Mouse (Mus musculus): ENCODE data around the gene Tnfaip3. TPM values are rescaled to one million over a fixed set of nuclear protein-coding genes. Genes with fewer than 3 reads are reported as not detected.

Gene Tnfaip3
- polyA plus RNA-seq, 1 experiment = 9.9 TPM

DNA sequence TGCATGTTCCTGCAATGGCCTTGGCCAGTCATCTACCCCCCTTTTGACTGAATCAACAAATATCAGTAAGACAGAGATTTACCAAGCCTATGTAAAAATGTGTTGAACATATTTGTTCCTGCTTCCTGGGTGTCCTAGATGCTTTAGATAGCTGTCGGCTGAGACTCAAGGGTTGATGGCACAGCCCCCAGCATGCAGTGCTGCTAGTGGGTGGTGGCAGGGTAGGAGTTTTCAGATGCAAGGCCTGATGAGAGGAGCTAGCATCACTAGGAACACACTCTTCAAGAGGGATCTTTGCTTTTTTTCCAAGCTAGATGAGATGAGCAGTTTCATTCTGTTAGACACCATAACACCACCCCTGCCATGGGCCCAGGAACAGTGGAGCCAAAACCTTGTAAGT lies 6.8 kb upstream of the Tnfaip3 start:
- DNase-seq (ENCODE audit: low read depth, low spot score) = no peak
- 86% methylated on average over 1 of the region's 1 CpGs for WGBS

DNA sequence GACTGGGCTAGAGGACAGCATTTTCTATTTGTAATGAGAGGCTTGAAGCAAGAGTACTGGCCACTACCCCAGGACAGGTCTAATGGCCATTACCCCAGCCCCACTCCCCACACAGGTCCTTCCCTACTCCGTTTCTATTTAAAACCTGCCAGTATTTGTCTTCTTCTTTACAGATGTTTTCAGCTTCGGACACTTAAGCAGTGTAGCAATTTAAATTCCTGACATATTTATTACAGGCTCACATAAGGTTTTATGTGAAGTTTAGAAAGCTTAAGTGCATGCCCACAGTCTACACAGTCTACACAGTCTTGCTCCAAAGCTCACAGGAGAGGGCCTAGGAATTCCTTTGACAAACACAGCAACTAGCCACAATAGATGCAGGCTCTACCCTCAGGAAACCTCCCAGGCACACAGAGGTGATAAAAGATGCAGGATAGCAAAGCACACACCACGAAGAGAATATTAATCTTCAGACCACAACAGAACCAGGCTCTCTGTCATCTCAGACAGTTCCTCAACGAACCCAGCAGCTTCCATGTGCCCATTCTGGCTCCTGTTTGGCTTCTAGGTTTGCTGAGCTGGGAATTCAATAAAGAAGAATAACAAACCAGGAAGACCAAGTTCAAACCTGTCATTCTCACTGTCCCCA lies 1.5 kb upstream of the Tnfaip3 start:
- 55% methylated on average over 4 of the region's 4 CpGs for WGBS
- no peak for DNase-seq (ENCODE audit: low read depth, low spot score)

DNA sequence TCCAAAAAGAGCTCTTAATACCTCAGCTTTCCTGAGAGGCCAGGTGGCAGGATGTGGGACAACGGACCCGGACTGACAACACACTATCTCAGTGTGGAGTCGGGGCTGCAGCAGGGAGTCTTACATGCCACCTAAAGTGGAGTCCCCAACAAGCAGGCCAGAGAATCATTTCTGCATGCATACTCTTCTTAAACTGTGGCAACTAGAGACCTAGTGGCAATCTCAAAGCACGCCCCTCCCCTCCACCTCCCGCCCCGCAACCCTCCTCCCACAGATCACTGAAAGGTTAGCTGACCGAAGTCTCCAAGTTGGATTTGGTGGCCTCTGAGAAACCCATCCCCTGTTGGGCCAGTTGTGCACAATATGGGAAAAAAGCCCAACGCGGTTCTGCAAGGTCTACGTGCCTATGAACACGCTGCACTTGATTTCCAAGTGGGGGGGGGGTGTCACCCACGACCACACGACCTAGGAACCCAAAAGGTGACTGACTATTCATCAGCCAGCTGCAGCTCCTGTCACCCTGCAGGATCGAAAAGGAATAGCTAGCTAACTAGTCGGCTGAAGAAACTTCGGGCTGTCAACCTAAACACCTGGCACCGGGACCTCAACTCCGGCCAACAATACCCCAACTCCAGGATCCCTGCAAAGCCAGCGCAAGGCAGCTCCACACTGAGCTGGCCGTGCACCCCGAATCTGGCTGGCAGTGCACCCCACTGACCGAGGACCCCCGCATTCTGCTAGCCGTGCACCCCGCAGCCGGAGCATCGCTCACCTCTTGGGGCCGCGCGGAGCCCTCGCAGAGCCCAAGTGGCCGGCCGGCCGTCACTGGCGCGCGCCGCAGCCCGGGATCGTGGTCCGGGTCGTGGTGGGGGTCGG lies 838 bp downstream of the Tnfaip3 start:
- WGBS = under 1% methylated on average over 43 of the region's 43 CpGs
- no peak for DNase-seq (ENCODE audit: low read depth, low spot score)

- DNase-seq (ENCODE audit: low read depth, low spot score) = no peak
- WGBS = 78% methylated on average over 3 of the region's 3 CpGs
These were observed 2.1 kb downstream of the Tnfaip3 start for GRCm38 (mm10) chr10:19013351-19013750.

DNA sequence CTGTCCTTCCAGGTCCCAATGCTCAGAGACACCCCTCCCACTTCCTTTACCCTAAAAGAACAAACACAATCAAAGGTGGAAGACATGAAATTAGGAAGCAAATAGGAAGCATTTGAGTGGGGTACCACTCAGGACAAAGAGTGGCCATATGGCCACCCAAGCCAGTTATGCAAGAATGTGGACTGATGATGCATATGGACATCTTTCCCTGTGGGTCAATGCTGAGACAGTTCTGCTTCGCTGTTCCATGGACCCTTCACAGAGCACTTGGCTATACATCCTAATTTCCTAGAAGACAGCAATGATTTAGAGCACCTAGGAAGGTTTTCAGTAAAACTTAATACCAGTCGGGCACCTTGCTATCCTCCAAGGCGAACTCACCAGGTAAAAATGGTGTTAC lies 2.8 kb downstream of the Tnfaip3 start:
- WGBS = 93% methylated on average over 3 of the region's 3 CpGs

DNA sequence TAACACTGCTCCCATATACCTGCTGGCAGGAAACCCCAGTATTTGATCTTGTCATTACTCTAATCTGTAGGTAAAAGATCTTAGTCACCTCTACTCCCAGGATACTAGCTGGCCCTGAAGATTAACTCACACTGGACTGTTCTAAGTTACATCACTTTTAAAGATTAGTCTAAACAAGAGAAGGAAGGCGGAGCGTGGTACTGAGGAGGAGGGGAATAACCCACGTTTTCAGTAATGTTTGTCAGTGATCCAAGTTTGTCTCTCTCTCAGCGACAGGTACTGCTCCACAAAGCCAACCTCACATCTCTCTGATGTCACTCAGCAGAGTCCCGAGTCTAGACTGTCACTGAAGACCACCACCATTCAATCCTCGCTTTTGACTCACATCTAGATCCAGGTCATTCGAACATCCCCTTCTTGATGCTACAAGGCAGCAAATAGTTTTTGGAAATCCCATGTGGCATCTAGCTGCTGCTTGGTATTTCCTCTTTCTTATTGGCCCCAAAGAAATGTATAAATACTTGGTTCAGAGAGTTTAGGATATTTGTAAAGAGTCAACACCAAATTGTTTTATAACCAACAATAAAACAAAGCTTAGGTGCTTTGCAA lies 3.5 kb downstream of the Tnfaip3 start:
- no peak for DNase-seq (ENCODE audit: low read depth, low spot score)

More for the DNA sequence above, 2.8 kb downstream of the Tnfaip3 start:
- DNase-seq (ENCODE audit: low read depth, low spot score) = no peak

DNA sequence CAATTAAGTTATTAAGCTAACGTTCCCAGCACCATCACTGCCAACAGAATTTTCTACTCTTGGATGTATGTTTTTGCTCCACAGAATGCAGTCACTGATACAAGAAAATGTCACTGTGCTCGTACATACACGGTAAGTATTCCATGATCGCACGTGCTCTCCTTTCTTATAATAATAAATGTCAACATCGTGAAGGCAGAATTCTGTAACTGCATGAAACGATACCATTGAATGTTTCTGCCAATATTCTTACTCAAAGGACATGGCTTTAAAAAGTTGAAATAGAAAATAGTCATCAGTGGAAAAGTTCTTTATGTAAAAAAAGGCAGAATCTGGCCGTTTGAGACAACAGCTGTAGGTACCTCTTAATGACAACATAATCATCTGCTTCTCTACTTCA lies 5.0 kb downstream of the Tnfaip3 start:
- WGBS = 86% methylated on average over 8 of the region's 8 CpGs
- DNase-seq (ENCODE audit: low read depth, low spot score) = no peak

More for the DNA sequence above, 3.5 kb downstream of the Tnfaip3 start:
- 47% methylated on average over 7 of the region's 7 CpGs for WGBS

DNA sequence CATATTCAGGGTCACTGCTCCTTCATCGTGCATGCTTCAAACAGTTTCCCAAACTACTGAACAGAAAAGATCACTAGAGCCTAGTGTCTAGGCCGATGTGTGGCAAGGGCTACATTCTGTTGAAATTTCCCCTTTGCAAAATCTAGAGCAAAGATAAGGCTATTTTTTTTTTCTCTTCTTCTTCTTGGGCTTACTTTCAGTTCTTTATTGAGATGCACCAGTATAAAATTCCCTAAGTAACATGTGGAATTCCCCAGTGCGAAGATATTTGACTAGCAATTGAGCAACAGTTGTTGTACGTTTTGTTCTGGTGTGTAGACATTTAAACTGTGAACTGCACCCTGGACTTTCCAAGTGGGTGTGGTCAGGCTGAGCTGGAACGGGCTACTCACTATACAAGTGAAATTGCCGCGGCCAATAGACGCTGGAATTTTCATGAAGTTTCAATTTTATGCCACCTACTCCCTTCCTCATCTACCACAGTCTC lies 6.2 kb downstream of the Tnfaip3 start:
- 3% methylated on average over 8 of the region's 8 CpGs for WGBS
- peak; percentile 72 for DNase-seq (ENCODE audit: low read depth, low spot score)

DNA sequence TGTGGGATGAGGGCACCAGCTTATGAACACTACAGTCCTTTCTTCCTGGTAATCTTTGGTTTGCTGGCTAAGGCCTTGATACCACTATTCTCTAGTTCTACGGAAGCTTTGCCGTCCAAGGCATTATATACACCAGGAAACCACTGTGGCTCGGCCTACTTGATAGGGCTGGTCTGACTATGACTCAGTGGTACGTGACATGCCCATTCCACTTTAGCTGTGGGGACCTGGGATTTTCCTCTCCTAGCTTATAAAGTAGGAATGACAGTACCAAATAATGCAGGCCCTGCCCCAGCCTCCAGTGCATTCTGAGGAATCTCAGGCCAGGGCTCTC lies 6.9 kb downstream of the Tnfaip3 start:
- peak; percentile 47 for DNase-seq (ENCODE audit: low read depth, low spot score)
- WGBS = 33% methylated on average over 4 of the region's 4 CpGs

DNA sequence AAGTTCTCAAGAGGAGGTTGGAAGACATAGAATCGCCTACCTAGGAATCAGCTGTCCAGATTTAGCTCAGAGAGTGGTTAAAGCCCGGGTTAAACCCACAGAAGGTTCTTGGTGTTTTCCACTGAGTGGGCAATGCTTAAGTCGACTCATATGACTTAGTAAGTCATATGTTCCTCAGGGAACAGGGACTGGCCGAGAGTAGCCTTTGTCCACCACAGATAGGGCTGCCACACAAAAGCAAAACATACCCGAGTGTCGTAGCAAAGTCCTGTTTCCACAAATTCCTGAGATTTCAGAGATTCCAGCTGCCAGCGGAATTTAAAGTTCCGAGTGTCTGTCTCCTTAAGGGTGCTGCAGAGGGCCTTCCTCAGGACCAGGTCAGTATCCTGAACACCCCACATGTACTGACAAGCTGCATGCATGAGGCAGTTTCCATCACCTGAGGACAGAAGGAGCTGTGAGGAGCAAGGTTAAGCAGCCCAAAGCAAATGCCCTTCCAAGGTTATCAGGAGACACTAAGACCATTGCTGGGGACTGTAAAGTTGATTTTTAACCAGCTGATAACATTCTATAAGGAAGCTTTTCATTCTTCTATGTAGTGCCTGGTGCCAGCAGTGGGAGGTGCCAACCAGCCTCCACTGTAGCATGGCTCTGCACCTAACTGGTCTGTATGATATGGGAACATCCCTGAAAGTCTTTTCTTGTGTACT lies 7.4 kb downstream of the Tnfaip3 start:
- WGBS = 33% methylated on average over 8 of the region's 8 CpGs
- DNase-seq (ENCODE audit: low read depth, low spot score) = peak; percentile 72

DNA sequence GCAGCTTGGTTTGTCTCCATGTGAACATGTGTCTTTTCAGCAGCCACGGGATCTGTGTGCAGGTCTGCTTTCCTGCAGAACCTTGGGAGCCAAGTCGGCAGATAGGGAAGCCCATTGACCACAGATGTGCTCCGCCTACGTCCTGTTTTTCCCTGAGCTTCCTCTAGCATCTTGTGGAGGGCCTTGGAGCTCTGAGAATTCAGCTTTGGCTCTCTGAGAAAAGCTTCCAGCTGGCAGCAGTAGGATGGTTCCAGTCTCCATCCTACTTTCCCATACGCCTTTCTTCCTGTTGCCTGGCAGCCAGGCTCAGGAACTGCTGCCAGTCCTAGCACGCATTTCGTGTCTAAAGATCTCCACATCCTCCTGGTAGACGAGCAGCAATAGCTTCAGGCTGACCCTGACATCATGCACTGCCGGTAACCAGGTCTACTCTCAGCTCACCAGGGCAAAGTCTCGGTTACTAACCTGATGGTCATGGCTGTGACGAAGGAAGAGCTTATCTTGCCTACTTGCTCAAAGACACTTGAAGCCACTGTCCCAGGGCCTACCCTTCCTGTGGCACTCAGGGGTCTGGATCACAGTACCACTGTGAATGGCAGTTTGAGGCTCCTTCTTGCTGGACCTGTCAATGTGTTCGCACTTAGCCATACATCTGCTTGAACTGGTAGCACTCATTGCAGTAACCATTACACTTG lies 13.2 kb downstream of the Tnfaip3 start:
- DNase-seq (ENCODE audit: low read depth, low spot score) = no peak
- 86% methylated on average over 12 of the region's 12 CpGs for WGBS

GRCm38 (mm10) chr10:18999427-18999826 lies 16.0 kb downstream of the Tnfaip3 start:
- no peak for DNase-seq (ENCODE audit: low read depth, low spot score)
- WGBS = 79% methylated on average over 2 of the region's 2 CpGs

- no peak for DNase-seq (ENCODE audit: low read depth, low spot score)
These were observed 19.1 kb downstream of the Tnfaip3 start for GRCm38 (mm10) chr10:18996331-18996730.

GRCm38 (mm10) chr10:18995465-18996261 lies 19.8 kb downstream of the Tnfaip3 start:
- 40% methylated on average over 12 of the region's 12 CpGs for WGBS

GRCm38 (mm10) chr10:18992971-18993370 lies 22.5 kb downstream of the Tnfaip3 start:
- no peak for DNase-seq (ENCODE audit: low read depth, low spot score)
- WGBS = 92% methylated on average over 4 of the region's 4 CpGs

More at GRCm38 (mm10) chr10:18995465-18996261, 19.8 kb downstream of the Tnfaip3 start:
- peak; percentile 56 for DNase-seq (ENCODE audit: low read depth, low spot score)

DNA sequence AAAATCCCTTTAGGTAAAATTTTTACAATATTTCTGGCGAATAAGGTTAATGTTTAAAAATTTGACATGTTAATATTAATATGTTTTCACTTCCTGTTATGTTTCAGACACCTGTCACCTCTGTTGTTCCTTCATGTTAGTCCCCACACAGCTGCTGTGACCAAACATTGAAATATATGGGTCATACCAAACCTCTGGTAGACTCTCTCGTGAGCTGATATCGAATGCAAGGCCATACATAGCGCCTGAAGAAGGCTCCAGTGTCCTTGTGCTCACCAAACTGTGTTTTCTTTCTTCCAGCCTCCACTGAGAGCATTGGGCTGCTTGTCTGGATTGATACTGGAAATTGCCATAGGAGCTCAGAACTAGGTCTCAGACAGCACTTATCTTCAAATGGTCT lies 24.4 kb downstream of the Tnfaip3 start:
- WGBS = 87% methylated on average over 4 of the region's 4 CpGs
- no peak for DNase-seq (ENCODE audit: low read depth, low spot score)

DNA sequence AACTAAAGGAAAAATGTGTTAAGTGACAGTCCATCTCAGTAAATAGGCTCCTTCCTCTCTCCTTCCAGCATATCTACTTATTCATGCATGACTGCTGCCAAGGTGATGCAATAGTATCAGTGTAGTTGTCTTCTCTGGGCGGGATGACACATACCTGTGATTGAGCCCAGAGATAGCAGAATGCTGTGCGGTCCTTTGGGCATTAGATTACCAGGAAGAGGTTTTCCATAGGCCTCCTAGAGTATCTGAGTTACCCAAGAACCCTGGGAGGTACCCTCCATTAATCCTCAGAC lies 27.6 kb downstream of the Tnfaip3 start:
- no peak for DNase-seq (ENCODE audit: low read depth, low spot score)
- 76% methylated on average over 2 of the region's 2 CpGs for WGBS

DNA sequence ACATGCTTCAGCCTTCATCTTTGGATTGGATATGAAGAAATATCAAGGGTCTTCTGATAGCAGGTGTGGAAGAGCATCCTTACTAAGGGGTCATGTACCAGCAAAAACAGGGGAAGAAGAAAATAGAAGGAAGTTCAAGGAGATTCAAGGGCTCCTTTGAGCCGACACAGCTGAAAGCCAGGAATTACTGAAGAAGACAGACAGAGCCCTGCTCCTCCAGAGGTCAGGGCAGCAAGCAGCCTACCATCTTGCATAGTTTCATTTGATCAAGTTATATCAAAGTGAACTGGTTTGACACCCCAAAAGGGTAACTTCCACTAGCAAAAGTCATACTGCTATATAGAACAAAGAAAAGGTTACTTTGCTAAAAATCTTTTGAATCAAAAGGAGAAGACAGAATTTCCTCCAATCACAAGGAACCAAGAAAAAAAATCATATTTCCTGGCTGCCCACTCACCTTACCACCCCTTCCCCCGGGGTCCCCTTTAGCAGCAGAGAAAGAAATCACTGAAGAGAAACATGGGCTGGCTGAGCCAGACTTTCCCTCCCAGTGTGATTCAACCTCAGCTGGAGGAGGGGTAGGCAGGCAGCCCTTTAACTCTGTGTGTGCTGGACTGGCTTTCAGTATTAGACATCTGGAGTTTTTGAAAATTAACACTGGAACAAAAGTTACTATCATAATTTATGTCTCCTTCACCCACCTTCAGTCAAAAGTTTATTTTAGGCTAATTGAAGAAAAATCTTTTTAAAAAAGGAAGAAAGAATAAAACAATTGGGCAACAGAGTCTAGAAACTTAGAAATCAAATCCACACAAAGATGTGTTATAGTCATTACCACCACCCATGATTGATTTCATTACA lies 28.2 kb downstream of the Tnfaip3 start:
- DNase-seq (ENCODE audit: low read depth, low spot score) = no peak
- 49% methylated on average over 2 of the region's 2 CpGs for WGBS

Data from large intestine, adult 2 months (tissue).